17 mouse cellular contexts compared by ENCODE assay signal in genomic region chr16:6271596-6272370, GRCm38 (mm10).
"Had no signal": no experiment of that assay in that cellular context is flagged by ENCODE, and none has a peak within 500 bp of the region (broad histone marks: within the 10 kb centered on the region; RNA-seq: fewer than 3 reads in every experiment).

No protein-coding gene starts in this region.

- H3K36me3 ChIP-seq: kidney, embryonic 15.5 days; limb, embryonic 12.5 days; liver, embryonic 13.5 days; lung, embryonic 15.5 days; midbrain, embryonic 15.5 days; neural tube, embryonic 13.5 days had no signal

- H3K4me1 ChIP-seq: kidney, embryonic 15.5 days; limb, embryonic 12.5 days; liver, embryonic 13.5 days; lung, embryonic 15.5 days; megakaryocyte, embryonic 14.5 days; midbrain, embryonic 15.5 days; neural tube, embryonic 13.5 days had no signal

- H3K4me2 ChIP-seq: kidney, embryonic 15.5 days; limb, embryonic 12.5 days; liver, embryonic 13.5 days; lung, embryonic 15.5 days; midbrain, embryonic 11.5 days; midbrain, embryonic 15.5 days; neural tube, embryonic 13.5 days had no signal

- H3K9ac ChIP-seq: kidney, embryonic 15.5 days; limb, embryonic 12.5 days; liver, embryonic 13.5 days; liver, postnatal 0 days; lung, embryonic 15.5 days; midbrain, embryonic 15.5 days; neural tube, embryonic 13.5 days had no signal

- H3K27ac ChIP-seq: kidney, embryonic 15.5 days; left cerebral cortex, adult 2 months; limb, embryonic 12.5 days; liver, embryonic 13.5 days; lung, embryonic 15.5 days; macrophage; midbrain, embryonic 15.5 days; neural tube, embryonic 13.5 days had no signal

- H3K4me3 ChIP-seq: kidney, embryonic 15.5 days; left cerebral cortex, adult 2 months; limb, embryonic 12.5 days; liver, embryonic 13.5 days; lung, embryonic 15.5 days; megakaryocyte, embryonic 14.5 days; midbrain, embryonic 15.5 days; neural tube, embryonic 13.5 days had no signal

- H3K9me3 ChIP-seq: kidney, embryonic 15.5 days; limb, embryonic 12.5 days; liver, embryonic 13.5 days; lung, embryonic 15.5 days; megakaryocyte, embryonic 14.5 days; midbrain, embryonic 15.5 days; neural tube, embryonic 13.5 days had no signal

- ATAC-seq: liver, postnatal 0 days; midbrain, embryonic 15.5 days had no signal

- H3K27me3 ChIP-seq: kidney, embryonic 15.5 days; limb, embryonic 12.5 days; liver, embryonic 13.5 days; lung, embryonic 15.5 days; megakaryocyte, embryonic 14.5 days; midbrain, embryonic 15.5 days; neural tube, embryonic 13.5 days had no signal

- DNase-seq: kidney, postnatal 14 days; liver; liver, embryonic 13.5 days; liver, postnatal 0 days; lung, postnatal 14 days; right cerebral cortex, adult 18-20 months; right cerebral cortex, postnatal 25 days; thymus, postnatal 4 days had no signal
